Mouse (Mus musculus) embryo, embryonic 10 days (tissue): Measurements from ENCODE around the gene Umodl1.
A peak's percentile ranks its signal among the peaks of the same experiment; 100 is the strongest.

Experiments
- DNase-seq: peaks from one replicate; pipeline ENCODE4 v3.0.0-alpha.2; 2015; ENCODE audit warnings: low spot score

Gene Umodl1

GRCm38 (mm10) chr17:30954340-30954739 is at the start of gene Umodl1:
Umodl1 (plus strand) TSS chr17:30954640.
- no peak for DNase-seq

GRCm38 (mm10) chr17:30907577-30907976 is 46.9 kb upstream of the Umodl1 start:
- DNase-seq: no peak

GRCm38 (mm10) chr17:30910866-30911731 is 43.3 kb upstream of the Umodl1 start:
- no peak for DNase-seq

GRCm38 (mm10) chr17:30911732-30912088 is 42.7 kb upstream of the Umodl1 start:
- no peak for DNase-seq

- DNase-seq: no peak
Measured at GRCm38 (mm10) chr17:30912536-30912935, 41.9 kb upstream of the Umodl1 start.

- DNase-seq: no peak
Measured at GRCm38 (mm10) chr17:30914264-30914663, 40.2 kb upstream of the Umodl1 start.

- DNase-seq: no peak
Measured at GRCm38 (mm10) chr17:30923566-30923965, 30.9 kb upstream of the Umodl1 start.

GRCm38 (mm10) chr17:30930827-30931226 is 23.6 kb upstream of the Umodl1 start:
- no peak for DNase-seq

- DNase-seq: peak; percentile 48
Measured at GRCm38 (mm10) chr17:30932836-30933235, 21.6 kb upstream of the Umodl1 start.

GRCm38 (mm10) chr17:30935301-30935700 is 19.1 kb upstream of the Umodl1 start:
- DNase-seq: no peak

- peak; percentile 73 for DNase-seq
Measured at GRCm38 (mm10) chr17:30938554-30938953, 15.9 kb upstream of the Umodl1 start.

- DNase-seq: no peak
Measured at GRCm38 (mm10) chr17:30948382-30948781, 6.1 kb upstream of the Umodl1 start.

- peak; percentile 72 for DNase-seq
Measured at GRCm38 (mm10) chr17:30950780-30951179, 3.7 kb upstream of the Umodl1 start.

- DNase-seq: no peak
Measured at GRCm38 (mm10) chr17:30951600-30951999, 2.8 kb upstream of the Umodl1 start.

- DNase-seq: no peak
Measured at GRCm38 (mm10) chr17:30961936-30962592, 7.6 kb downstream of the Umodl1 start.

GRCm38 (mm10) chr17:30962880-30963279 is 8.4 kb downstream of the Umodl1 start:
- DNase-seq: peak; percentile 6

- DNase-seq: no peak
Measured at GRCm38 (mm10) chr17:30969983-30970382, 15.5 kb downstream of the Umodl1 start.

- DNase-seq: no peak
Measured at GRCm38 (mm10) chr17:30971877-30972276, 17.4 kb downstream of the Umodl1 start.

GRCm38 (mm10) chr17:30973332-30973731 is 18.9 kb downstream of the Umodl1 start:
- no peak for DNase-seq

- DNase-seq: no peak
Measured at GRCm38 (mm10) chr17:30977290-30977689, 22.9 kb downstream of the Umodl1 start.

GRCm38 (mm10) chr17:30978556-30978955 is 24.1 kb downstream of the Umodl1 start:
- peak; percentile 52 for DNase-seq

GRCm38 (mm10) chr17:30983521-30983920 is 29.1 kb downstream of the Umodl1 start:
- DNase-seq: no peak

GRCm38 (mm10) chr17:30990254-30990653 is 35.8 kb downstream of the Umodl1 start:
- peak; percentile 71 for DNase-seq
